Mouse (Mus musculus): Measurements from ENCODE around the gene Kcnip3. TPM values are rescaled to one million over a fixed set of nuclear protein-coding genes. Genes with fewer than 3 reads are reported as not detected.

The Kcnip3 gene
- polyA plus RNA-seq (2014; fragmentation: Illumina TruSeq; extraction: RNeasy Lipid Tissue Mini Kit (QIAGEN cat#74804)) = 8.0 TPM

DNA sequence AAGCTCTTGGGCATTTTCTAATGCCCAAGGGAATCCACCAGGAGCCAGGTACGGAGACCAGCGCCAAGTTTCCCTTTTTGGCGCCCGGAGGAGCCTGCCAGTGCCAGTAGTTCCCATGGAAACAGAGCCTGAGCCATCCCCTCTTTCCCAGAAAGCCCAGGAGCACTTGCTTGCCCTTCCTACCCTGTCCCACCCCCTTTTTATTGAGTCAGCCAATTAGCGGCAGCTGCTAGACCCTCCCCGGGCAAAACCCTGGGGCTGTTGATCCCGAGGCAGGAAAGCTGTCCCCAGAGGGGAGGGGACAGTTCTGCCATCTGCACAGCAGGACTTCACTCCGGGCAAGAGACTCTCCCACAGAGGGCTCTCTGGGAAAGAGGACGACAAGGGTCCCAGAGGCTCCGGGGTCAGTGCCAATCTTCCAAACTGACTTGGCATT is at the start of gene Kcnip3:
TSS of gene Kcnip3 (minus strand) at position 89 of the 436 bp plus-strand sequence.

GRCm38 (mm10) chr2:127541185-127541584 is 19.3 kb upstream of the Kcnip3 start, which contains the start of gene Prom2:
Gene Prom2 (minus strand): TSS chr2:127541467.

DNA sequence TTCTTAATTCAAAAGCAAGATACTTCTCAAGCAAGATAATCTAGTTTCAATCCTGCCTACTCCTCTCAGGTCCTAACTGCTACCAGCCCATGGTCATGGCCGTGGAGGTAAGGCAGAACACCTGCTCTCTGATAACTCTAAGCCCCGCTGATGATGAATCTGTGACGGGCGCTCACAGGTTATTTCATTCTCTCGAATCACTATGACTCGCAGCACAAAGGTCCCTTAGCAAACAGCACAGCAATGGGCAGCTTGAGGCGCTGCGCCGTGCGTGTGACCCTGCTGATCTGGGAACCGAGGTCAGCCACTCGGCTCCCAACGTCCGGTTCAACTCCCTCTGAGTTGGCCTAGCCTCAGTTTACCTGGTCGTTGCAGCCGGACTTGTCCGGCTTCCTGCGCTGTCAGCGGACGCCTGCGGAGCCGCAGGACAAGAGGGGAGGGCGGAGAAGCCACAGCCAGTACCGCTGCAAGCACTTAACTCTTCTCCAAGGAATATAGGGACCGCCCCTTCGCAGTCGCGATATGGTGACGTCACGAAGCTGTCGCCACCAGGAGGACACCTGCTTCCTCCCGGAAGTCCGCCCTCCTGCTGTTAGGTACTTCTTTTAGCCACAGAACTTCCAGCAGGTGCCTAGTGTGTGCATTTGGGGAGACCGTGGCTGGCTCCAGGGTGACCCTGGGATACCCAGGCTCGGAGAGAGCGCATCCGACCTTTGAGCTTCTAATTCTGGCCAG is 77.7 kb downstream of the Kcnip3 start, which contains the start of gene Fahd2a:
TSS of gene Fahd2a (minus strand) at position 511 of the 735 bp plus-strand sequence.

DNA sequence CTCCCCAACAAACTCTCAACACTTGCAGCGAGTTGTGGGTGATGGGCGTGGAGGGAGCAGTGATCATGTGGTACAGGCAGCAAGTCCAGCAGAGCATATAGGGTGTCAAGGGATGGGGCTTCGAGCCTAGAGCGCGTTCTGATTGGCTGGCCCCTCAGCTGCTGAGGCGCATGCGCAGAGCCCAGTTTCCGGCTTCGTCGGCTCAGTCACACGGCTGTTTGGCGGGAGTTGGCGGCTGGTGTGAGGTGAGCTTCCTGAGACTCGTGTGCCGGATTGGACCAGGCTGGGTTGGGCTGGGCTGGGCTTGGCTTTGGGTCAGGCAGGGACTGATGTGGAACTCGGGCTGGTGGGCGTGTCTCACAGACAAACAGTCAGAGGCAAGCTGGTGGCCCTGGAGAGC is 96.9 kb downstream of the Kcnip3 start, which contains the start of gene Gpat2:
TSS of gene Gpat2 (plus strand) at position 223 of the 400 bp plus-strand sequence.

Other genes starting within 250 kb of the Kcnip3 start
- not detected for gene Dusp2, start 185.9 kb downstream of the Kcnip3 start, polyA plus RNA-seq (2014; fragmentation: Illumina TruSeq; extraction: RNeasy Lipid Tissue Mini Kit (QIAGEN cat#74804))
- 0.88 TPM for gene Astl, start 183.5 kb downstream of the Kcnip3 start, polyA plus RNA-seq (2014; fragmentation: Illumina TruSeq; extraction: RNeasy Lipid Tissue Mini Kit (QIAGEN cat#74804))
- gene Adra2b, start 158.9 kb downstream of the Kcnip3 start, polyA plus RNA-seq (2014; fragmentation: Illumina TruSeq; extraction: RNeasy Lipid Tissue Mini Kit (QIAGEN cat#74804)) = not detected
- not detected for gene Gpat2, start 96.9 kb downstream of the Kcnip3 start, polyA plus RNA-seq (2014; fragmentation: Illumina TruSeq; extraction: RNeasy Lipid Tissue Mini Kit (QIAGEN cat#74804))
- gene Fahd2a, start 77.5 kb downstream of the Kcnip3 start, polyA plus RNA-seq (2014; fragmentation: Illumina TruSeq; extraction: RNeasy Lipid Tissue Mini Kit (QIAGEN cat#74804)) = 5.8 TPM
- gene Prom2, start 19.4 kb upstream of the Kcnip3 start, polyA plus RNA-seq (2014; fragmentation: Illumina TruSeq; extraction: RNeasy Lipid Tissue Mini Kit (QIAGEN cat#74804)) = 0.14 TPM
- 6.9 TPM for gene Zfp661, start 65.0 kb upstream of the Kcnip3 start, polyA plus RNA-seq (2014; fragmentation: Illumina TruSeq; extraction: RNeasy Lipid Tissue Mini Kit (QIAGEN cat#74804))
- gene Mrps5, start 65.1 kb upstream of the Kcnip3 start, polyA plus RNA-seq (2014; fragmentation: Illumina TruSeq; extraction: RNeasy Lipid Tissue Mini Kit (QIAGEN cat#74804)) = 17.5 TPM
- gene Mal, start 134.6 kb upstream of the Kcnip3 start, polyA plus RNA-seq (2014; fragmentation: Illumina TruSeq; extraction: RNeasy Lipid Tissue Mini Kit (QIAGEN cat#74804)) = 17.5 TPM
- 0.97 TPM for gene Mall, start 207.8 kb upstream of the Kcnip3 start, polyA plus RNA-seq (2014; fragmentation: Illumina TruSeq; extraction: RNeasy Lipid Tissue Mini Kit (QIAGEN cat#74804))

Measured in ovary, adult 10 weeks (tissue).